Mouse (Mus musculus) hindlimb bud, embryonic 11.5 days (tissue): Measurements from ENCODE around the gene Rras2.

Experiments used
- DNase-seq: peaks from one replicate; pipeline ENCODE4 v3.0.0-alpha.2; 2012; ENCODE audit warnings: low read depth, low spot score; ENCODE audit errors: extremely low spot score

Gene Rras2

DNA sequence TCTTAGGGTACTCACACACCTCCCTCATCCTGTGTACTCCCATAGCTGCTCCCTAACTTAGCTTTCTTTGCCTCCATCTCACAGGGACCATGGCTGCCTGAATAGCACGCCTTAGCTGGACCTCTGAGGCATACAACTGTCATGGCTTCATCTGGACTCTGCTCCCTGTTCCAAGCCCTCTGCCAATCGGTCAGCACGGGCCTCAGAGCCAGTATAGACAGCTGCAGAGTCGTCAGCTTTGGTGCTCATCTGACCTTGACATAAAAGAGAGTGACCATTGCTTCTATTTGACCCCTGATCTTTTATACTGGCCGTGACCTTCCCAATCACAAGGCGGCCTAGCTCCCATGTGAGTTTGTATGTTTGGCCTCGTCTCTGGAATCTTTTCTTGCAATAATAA, 43.4 kb downstream of the Rras2 start:
- DNase-seq: no peak

DNA sequence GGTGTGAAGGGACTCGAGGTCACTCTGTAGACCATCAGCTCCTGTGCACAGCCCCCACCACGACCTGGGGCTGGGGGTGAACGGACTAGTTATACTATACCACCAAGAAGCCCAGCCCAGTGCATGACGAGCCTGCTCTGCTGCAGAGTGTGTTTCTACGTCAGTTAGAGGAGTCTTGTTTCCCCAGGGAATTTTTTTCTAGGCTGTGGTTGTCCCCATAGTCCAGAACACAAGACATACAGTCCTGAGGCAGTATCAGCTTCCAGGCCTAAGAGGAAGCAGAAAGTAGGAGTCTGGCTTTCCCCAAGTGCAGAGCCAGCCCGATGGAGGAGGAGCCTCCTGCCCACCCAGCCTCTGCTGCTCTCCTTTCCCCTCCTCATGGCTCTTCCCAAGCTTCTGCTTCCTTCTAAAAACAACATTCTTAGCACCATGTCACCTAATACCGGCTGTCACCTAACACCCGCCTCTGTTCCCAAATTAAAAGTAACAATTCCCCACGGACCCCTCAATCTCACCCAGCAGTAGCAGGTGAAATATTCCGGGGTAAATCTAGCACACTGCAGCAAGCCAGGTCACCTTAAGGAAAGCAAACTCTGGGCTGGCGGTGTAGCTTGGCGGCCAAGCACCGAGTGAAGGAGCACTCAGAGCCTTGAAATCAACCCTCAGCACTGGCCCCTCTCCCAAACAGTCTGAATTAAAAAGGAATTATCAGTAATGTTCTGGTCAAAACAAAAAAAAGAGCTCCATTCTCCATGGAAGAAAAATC, 45.5 kb downstream of the Rras2 start:
- no peak for DNase-seq

DNA sequence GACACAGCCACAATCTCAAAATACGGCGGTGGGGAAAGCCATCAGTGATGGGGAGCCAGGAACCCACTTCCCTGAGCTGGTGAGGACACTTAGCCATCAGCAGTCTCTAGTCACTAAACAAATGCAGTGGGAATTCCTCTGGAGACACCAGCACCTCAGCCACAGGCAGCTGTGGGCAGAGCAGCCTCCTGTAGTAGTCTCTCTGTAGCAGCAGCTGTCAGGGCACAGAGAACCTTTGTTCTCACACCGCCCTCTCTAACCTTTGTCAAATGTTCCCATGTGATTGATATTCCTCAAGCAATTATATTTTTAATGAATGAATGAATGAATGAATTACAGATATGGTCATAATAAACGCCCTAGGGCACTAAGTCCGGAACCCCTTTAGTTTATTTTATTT, 46.2 kb downstream of the Rras2 start:
- DNase-seq: no peak

DNA sequence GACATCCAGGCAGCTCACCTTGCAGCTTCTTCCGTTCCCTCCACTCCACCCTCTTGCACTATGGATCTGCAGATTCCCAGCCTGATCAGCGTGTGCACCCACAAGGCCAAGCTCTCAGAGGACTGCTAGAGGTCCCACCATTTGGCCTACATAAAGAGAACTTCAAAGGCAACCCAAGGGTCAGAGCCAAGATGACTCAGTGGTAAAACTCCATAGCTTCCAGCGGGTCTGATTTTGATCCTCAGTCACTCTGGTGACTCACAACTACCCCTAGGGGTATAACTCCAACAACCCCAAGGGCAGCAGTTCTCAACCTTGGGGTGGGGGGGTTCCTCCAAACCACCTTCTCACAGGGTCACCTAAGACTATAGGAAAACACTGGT, 47.1 kb downstream of the Rras2 start:
- DNase-seq: no peak

DNA sequence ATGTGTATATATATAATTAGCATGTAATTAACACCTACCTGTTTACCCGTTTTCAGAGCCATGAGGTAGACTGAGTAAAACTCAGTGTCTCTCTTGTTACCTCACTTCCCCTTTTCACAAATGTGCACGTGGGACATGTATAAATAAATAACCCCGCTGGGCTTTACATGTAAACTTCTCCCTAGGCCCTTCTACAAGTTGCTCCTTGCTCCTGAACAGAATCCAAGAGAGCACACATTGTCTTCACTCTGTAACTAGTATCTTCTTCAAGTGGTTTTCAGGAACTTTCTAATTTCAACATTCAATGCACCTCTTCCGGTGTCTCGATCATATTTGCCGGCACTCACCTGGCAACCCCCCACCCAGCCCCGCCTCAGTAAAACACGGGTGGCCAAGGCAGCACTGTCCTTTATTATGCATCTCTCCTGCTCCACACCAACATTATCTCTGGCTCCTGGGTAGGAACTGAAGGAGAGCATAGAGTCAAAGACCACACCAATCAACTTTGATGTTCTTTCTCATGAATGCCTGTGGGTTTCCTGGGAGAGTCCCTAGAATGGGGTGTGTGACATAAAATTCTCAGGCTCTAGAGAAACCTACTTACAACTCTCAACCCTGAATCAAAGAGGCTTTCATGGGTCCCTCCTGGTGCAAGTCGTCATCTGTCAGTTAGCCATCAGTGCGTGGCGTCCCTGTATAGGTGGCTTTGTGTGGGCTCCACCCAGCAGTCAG, 47.7 kb downstream of the Rras2 start:
- DNase-seq: no peak

DNA sequence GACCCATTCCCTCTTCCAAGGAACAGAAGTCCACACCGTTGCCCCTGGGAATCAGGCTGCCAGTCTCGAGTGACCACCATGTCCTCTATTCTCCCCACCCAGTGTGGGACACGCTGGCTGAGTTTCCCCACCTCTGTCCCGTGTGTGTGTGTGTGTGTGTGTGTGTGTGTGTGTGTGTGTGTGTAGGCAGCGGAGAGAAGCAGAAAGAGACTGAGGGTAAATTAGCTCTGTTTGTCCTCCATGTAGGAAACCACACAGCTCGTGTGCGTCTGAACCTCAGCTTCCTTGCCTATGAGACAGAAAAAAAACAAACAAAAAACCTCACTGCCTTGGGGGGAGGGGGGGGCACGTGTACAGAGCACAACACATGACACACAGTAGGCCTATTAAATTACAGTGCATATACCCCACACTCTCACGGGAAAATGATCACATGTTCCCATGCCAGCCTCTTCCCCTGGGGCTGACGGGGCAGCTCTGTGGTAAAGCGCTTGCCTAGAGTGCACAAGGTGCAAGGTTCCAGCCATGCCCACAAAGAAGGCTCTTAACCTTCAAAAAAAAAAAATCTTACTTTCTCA, 48.5 kb downstream of the Rras2 start:
- DNase-seq: no peak

DNA sequence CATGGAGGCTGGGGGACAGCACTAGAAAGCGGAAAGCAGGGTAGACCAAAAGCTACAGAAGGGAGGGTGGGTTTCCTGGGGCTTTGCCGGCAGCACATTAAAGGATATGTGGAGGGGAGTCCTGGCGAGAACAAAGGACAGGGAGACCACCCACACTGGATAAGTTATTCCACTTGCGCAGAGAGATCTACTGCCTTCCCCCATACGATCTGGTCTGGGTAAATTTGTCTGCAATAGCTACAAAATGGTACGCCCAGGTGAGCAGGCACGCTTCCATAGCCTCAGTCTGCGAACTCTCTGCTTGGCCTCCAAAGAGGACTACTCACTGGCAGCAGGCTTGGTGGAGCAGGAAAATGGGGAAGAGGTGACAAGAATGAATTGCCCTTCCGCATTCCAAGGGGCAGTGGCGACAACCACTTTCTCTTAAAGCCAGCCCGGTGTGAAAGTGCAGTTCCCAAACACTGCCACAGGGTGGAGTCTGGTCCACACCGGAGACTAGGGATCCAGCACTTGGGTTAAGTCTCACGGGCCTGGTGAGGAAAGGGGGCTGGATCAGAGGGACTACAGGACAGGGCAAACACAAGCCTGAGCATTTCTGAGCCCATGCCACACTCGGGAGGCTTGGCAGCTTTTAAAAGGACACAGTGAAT, 50.9 kb downstream of the Rras2 start:
- DNase-seq: peak; percentile 79

DNA sequence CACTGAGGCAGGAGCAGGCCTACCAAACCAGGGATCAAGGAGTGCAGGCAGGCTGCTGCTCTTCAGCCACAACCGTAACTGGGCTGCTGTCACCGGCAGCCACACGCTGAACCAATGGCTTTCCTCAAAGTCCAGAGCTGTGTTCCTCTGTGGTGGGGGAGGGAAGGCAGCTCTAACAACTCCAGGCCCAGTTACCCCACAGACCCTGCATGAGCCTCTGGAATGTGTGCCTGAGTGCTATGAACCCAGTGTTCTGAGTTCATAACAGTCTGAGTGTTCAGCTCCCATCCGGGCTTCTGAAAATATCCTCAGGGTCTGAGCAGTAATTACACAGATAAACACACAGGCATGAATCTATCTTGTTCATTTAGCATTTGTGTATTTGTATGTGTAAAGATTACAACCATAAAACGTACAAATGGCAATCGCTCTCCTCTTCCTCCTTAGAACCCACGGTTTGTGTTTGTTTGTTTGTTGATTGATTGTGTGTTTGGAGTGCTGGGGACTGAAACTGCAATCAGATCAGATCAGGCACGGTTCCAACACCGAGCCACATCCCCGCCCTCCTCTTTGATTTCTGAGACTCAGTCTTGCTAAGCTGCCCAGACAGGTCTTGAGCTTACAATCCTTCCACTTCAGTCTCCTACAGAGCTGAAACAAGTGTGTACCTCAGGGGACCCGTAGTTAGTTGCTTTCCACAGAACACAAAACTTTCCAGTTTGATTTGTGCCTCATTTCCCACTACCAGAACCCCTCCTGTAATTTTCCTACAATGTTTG, 52.0 kb downstream of the Rras2 start:
- DNase-seq: no peak

DNA sequence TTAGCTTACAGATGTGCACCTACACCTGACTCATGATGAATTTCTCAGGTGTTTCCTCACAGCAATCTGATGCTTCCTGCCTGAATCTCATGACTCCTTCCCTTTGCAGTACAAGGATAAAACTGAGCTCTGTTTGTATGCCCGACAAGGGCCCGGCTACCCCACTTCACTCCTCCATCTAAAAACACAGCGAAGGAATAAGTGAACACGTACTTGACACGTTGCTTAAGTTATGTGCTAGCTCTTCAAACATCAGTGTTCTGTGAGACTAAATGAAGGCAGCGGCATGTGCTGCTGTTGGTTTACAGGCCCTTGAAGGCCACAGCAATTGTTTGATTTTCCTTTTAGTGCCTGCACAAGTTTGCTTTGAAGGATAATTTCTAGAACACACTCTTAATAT, 53.6 kb downstream of the Rras2 start:
- no peak for DNase-seq

DNA sequence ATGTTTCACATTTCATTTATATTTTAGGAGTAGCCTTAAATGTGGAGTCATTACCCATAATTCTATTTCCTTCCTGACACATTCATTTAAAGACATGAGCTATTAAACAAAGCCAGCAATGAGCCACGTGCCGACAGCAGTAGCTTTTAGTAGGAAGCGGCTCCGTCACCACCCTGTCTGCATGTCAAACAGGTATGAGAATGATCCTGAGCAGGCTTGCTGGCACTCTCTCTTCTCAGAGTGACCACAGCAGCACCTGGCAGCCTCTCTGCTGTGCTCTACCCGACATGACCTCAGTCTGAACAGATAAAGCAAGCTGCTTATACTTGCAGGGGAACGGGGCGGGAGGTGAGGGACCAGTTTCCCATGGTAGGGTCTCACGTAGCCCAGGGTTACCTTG, 54.0 kb downstream of the Rras2 start:
- DNase-seq: no peak

DNA sequence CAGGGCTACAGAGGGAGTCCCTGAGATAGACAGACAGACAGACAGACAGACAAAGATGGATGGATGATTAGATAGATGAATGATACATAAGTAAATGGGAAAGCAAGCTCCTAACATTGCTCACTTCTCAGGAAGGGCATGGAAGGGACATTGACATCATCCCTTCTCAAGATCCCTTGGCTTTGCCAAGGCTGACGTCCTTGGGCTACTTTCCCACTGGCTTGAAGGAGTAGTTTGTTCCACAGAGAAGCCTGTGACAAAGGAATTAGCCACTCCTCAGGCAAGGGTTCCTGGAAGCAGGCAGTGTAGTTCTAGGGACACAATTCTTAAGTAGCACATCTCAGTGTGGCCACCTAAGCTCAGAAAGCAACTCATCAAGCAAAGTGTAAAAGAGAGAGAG, 55.1 kb downstream of the Rras2 start:
- DNase-seq: no peak

DNA sequence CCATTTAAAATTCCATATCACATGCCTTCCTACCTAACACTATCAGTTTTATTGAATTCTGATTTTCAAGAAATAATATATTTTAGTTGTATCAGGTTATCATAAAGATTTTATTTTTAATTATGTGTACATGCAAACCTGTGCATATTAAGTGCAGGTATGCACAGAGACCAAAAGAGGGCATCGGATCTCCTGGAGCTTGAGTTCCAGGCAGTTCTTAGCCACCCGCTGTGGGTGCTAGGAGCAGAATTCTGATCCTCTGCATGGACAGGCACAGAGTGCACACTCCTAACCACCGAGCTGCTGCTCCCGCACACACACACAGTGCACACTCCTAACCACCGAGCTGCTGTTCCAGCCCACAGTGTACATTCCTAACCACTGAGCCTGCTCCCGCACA, 57.1 kb downstream of the Rras2 start:
- DNase-seq: no peak

DNA sequence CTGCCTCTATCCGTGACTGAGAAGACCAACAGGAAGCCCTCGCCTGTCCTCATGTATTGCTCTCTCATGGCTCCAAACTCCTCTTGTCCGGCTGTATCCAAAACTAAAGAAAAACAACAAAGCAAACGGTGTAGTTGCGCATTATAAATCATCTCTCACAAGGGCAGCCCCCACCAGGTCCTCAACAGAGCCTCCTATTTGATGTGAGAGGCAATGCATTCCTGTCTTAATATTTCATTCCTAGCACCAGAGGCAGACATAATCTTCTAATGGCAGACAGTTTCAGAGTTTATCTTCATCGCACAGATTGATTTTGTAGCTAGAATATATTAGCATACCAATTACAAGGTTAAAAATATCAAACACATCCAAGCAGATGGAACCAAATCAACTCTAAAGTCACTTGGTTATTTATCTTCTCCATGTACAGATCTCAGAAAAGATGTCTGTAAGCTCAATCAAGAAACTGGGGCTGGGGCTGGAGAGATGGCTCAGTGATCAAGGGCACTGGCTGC, 58.6 kb downstream of the Rras2 start:
- no peak for DNase-seq

DNA sequence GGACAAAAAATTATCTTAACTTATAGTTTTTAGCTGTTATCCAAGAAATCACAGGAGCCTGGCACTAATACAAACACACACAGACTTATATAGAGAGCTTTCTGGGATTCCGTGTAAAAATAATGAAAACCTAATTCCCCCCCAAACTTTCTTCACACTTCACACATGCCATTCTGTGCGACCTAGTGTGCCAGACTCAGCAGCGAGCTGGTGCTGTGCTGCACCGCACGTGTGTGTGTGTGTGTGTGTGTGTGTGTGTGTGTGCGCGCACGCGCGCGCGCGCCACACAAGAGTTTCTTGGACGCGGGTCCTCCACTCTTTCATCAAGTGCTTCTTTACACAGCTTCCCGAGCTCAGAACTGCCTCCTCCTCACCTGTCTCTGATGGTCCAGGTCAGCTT, 59.4 kb downstream of the Rras2 start:
- no peak for DNase-seq

DNA sequence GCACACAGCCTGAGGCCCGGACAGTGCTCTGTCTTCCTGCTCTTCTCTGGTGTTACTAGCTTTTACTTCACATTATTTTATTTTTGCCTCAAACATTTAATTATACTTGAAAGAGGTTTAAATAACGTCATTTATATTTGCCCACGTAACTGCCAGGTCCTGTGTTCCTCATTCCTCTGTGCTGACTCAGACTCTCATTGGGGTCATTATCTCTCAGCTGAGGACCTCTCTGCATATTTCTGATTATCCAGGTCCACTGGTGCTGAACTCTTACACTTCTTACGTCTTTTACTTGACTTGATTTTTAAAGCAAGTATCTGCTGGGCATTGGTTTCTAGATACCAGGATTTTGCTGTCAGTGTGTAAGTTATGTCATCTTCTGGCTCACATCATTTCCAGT, 63.9 kb downstream of the Rras2 start:
- no peak for DNase-seq

DNA sequence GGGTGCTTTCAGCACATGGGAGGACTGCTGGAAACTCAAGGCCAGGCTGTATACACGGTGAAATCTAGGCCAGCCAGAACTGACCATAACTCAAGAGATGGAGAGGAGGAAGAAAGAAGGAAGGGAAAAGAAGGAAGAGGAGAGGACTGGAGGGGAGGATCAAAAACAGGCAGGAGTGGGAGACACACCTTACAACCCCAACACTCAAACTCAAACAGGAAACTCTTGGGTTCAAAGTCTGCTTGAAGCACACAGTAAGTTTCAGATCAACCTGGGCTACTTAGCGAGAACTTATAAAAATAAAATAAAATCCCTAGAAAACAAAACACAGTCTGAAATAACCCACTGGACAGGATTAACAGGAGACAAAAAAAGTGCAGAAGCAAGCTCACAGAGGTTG, 71.8 kb downstream of the Rras2 start:
- DNase-seq: no peak

DNA sequence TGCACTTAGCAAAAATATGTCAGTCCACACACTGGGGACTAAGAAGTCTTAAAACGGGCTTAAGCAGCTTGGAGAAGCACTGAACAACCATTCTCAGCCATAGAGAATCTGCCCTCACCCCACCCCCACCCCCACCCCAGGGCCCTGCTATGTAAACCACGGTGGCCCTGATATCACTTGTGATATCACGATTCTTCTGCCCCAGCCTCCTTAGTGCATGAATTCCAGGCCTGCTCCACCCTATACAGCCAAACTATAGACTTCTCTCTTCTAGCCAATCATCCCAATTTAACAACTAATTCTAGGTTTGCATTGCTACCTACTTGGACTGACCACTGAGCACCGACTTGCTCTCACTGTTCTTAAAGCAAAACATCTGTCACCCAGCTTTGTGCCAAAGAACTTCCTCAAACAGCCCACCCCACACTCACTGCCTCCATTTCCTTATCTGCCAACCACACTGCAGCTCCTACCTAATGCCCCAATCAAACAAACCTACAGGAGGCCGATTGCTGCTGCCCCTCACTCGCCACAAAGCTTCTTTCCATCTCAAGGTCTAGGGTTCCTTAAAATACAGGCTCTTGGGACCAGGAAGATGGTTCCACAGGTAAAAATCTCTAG, 73.5 kb downstream of the Rras2 start:
- DNase-seq: no peak

DNA sequence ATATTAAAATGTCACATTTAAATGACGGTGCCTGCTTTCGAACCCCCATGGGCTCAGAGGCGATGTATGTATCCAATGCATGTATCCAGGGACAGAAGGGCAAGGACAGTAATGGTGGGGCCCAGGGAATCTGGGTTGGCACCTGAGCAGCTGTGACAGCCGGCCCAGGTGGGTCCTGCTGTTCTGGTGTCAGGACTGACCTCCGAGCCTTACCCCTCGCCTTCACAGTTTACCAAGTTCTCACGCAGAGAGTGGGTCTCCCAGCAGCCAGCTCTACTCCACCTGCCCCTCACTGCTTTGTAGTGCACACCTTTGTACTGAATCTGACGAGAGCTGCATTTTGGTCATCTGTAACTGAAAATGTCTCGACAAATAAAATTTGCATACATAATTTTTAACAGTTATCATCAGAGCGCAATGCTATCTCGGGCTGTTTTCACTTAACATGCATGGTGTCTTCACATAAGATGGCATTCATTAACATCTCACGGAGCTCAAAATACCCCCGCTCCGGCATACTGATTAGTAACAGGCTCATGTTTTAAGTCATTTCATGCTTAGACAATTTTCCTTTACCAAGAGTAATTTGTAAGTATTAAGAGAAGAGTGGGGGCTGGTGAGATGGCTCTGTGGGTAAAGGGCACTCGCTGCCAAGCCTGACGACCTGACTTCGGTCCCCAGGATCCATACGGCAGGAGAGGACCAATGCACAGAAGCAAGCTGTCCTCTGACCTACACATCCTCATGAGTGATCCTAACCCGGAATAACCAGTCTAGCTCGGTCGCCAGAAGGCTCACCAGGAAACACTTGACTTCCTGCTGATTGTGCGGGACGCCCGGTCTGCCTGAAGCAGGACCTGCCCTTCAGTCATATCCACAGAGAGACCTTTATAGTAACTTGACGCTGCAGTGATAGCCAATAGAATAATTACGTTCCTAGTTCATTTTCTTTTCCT, 74.3 kb downstream of the Rras2 start:
- no peak for DNase-seq

DNA sequence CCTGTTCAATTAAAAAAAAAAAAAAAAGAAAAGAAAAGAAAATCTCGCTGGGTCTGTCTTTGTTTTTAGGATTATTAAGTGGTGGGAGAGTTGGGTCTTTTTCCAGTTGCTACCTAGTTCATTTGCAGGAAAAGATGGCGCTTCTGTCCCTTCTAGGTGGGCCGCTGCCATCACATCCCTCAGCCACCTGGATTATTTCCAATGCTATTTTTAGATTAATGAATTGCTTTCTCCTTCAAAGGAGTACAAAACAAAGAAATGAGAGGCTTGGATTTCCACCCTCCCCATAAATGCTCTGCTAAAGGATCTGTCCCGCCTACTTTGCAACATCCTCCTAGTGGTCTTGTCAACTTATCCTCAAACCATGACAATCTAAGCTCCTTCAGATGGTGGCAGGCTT, 76.2 kb downstream of the Rras2 start:
- DNase-seq: no peak
